ENCODE assay signal across 8 mouse cellular contexts in the genomic region with DNA sequence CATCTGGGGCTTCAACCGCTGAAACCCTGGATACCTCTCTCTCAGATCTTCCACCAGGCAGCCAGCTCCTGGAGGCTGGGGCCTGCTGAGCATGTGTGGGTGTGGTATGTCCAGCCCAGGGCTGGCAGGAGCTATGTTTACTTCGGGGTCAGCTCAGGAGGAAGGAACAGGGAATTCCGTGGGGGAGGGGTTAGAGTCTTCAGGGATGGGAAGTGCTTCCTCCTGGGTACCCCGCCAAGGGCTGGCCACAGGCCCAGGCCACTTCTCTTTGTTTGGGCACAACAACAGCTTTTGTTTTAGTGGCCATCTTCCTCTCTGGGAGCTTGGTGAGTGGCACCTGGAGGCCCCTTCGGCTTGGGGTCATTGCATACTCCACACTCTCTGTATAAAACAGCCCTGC. TPM values are rescaled to one million over a fixed set of nuclear protein-coding genes. Genes with fewer than 3 reads are reported as not detected.
DNase-seq lines count a peak whose midpoint lies in the region; ATAC-seq lines count a peak whose summit lies in the region.
"Had no signal": no experiment of that assay in that cellular context is flagged by ENCODE, and none has a peak within 500 bp of the region (broad histone marks: within the 10 kb centered on the region; RNA-seq: fewer than 3 reads in every experiment).

No protein-coding gene starts in this region.

- H3K4me3 ChIP-seq in forebrain, embryonic 16.5 days (replicated peaks; ENCODE audit: low read length): no peak overlapping the region

- peak; percentile 36 for DNase-seq in ovary, postnatal 36 days (ENCODE audit: low spot score)
- no peak for DNase-seq in ovary, postnatal 10 days (ENCODE audit: low spot score)
- DNase-seq in gastrocnemius, postnatal 25 days: peak; percentile 70
- peak; percentile 74 to 84 for DNase-seq in kidney, adult 8-10 months
- DNase-seq in lung, postnatal 10 days: peak; percentile 94
- no peak for DNase-seq in layer of hippocampus, adult 11-12 months (ENCODE audit: low spot score)

- H3K4me2 ChIP-seq in forebrain, embryonic 16.5 days (ENCODE audit: low read length): no peak overlapping the region

- H3K36me3 ChIP-seq in forebrain, embryonic 16.5 days (ENCODE audit: control insufficient read depth, insufficient read depth): no peaks in the 10 kb centered on the region

- H3K27ac ChIP-seq in forebrain, embryonic 16.5 days (ENCODE audit: low read length): no peak overlapping the region

- H3K9me3 ChIP-seq in forebrain, embryonic 16.5 days (ENCODE audit: control insufficient read depth, low read length): no peaks in the 10 kb centered on the region

- H3K27me3 ChIP-seq in forebrain, embryonic 16.5 days (replicated peaks; ENCODE audit: control insufficient read depth, insufficient read depth, low read length): no peaks in the 10 kb centered on the region

- H3K9ac ChIP-seq in forebrain, embryonic 16.5 days (replicated peaks; ENCODE audit: low read depth, low read length): no peak overlapping the region

- ATAC-seq in forebrain, embryonic 16.5 days: no peak

- peaks cover 47% of the 10 kb centered on the region for H3K4me1 ChIP-seq in forebrain, embryonic 16.5 days (replicated peaks; ENCODE audit: control insufficient read depth, insufficient read depth, low read length)

- WGBS in forebrain, embryonic 16.5 days: 25% methylated on average over 5 of the region's 5 CpGs

RNA-seq across cellular contexts. Expression of a gene that starts 8.3 kb away (rescaled TPM):
- not detected for total RNA-seq in gastrocnemius, postnatal 25 days (2021)
- polyA plus RNA-seq in forebrain, embryonic 16.5 days (2015; fragmentation: Nextera tagmentation; extraction: Ambion mirVana): 0.37 and 0.46 TPM in 2 replicates
- total RNA-seq: left cerebral cortex, postnatal 10 days had no signal

RNA-seq across cellular contexts. Expression of a gene that starts 21.7 kb away (rescaled TPM):
- 1 to 10 TPM; 3.3 to 3.4 TPM for total RNA-seq in gastrocnemius, postnatal 25 days (2021)
- polyA plus RNA-seq in forebrain, embryonic 16.5 days (2015; fragmentation: Nextera tagmentation; extraction: Ambion mirVana): 256 and 290 TPM in 2 replicates

RNA-seq across cellular contexts. Expression of a gene that starts 21.8 kb away (rescaled TPM):
- total RNA-seq in gastrocnemius, postnatal 25 days (2021): 10 to 100 TPM; 32.3 to 34.8 TPM
- 28.7 and 33.6 TPM in 2 replicates for polyA plus RNA-seq in forebrain, embryonic 16.5 days (2015; fragmentation: Nextera tagmentation; extraction: Ambion mirVana)

RNA-seq across cellular contexts. Expression of a gene that starts 26.8 kb away (rescaled TPM):
- total RNA-seq in gastrocnemius, postnatal 25 days (2021): not detected
- polyA plus RNA-seq in forebrain, embryonic 16.5 days (2015; fragmentation: Nextera tagmentation; extraction: Ambion mirVana): 2.4 and 2.6 TPM in 2 replicates

Comparison
In these comparisons a context has a peak if more than half of its experiments do, and no peak if none do; other contexts are left out.
1. DNase-seq: peak in ovary, postnatal 36 days (single experiment), gastrocnemius, postnatal 25 days (single experiment), kidney, adult 8-10 months (2 of 2) and lung, postnatal 10 days (single experiment); none in ovary, postnatal 10 days (single experiment) and layer of hippocampus, adult 11-12 months (single experiment).